Mouse (Mus musculus) C2C12 (cell line): ENCODE measurements around the gene Fry.

Source experiments
- CTCF ChIP-seq: IDR thresholded peaks from one replicate; pipeline ENCODE4 v1.5.1; 2011; ENCODE audit not compliant: control insufficient read depth, insufficient read depth, insufficient read length
- FOSL1 ChIP-seq: IDR thresholded peaks from one replicate; pipeline ENCODE4 v1.8.0; 2011; ENCODE audit warnings: mild to moderate bottlenecking, low read length; ENCODE audit not compliant: poor library complexity, insufficient read depth, severe bottlenecking
- MAX ChIP-seq: IDR thresholded peaks from one replicate; pipeline ENCODE4 v1.6.1; 2011; ENCODE audit warnings: mild to moderate bottlenecking, control low read depth
- MYOG ChIP-seq: IDR thresholded peaks from one replicate; pipeline ENCODE4 v1.6.1; 2011; ENCODE audit not compliant: control insufficient read depth, insufficient read length; ENCODE audit errors: extremely low read depth
- USF1 ChIP-seq: IDR thresholded peaks from one replicate; pipeline ENCODE4 v1.6.1; 2011; ENCODE audit warnings: low read depth, mild to moderate bottlenecking, control low read depth, moderate library complexity

GRCm38 (mm10) chr5:150490821-150491220 lies 372.4 kb downstream of the Fry start:
- TF ChIP-seq MAX: no peak
- TF ChIP-seq CTCF: no peak
- no peak for TF ChIP-seq FOSL1
- no peak for TF ChIP-seq MYOG
- no peak for TF ChIP-seq USF1
